Mouse (Mus musculus) telencephalon, adult 2 months (tissue): ENCODE data around the gene Nek5.
A peak's percentile ranks its signal among the peaks of the same experiment; 100 is the strongest.
"Not testable (repeated sequence)": the region's sequence is repeated elsewhere in the genome, so short reads cannot be mapped to it uniquely, and the experiment has no call there.

Experiments used
- DNase-seq: peaks from one replicate; pipeline ENCODE4 v3.0.0-alpha.2; 2011; ENCODE audit warnings: low read depth, low spot score

The Nek5 gene

GRCm38 (mm10) chr8:22124220-22125152 is at the start of gene Nek5:
Gene Nek5, minus strand, starts transcription at chr8:22125053.
- no peak for DNase-seq

DNA sequence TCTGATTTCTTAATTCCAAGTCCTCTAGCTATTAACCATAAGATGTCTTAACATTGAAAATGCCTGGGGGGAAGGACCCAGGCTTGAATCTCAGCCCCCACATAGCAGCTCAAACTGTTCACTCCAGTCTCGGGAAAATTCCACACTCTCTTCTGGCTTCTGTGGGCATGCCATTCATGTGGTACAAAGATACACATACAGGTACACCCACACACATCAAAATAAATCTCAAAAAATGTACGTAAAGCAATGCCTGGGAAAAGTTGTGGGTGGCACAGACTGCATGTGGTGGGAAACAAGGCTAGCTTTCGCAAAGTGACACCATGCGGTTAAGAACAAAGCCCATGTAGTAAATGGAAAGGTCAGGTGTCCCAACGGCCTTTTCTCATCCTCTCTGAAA is 44.3 kb upstream of the Nek5 start:
- DNase-seq: peak; percentile 41

DNA sequence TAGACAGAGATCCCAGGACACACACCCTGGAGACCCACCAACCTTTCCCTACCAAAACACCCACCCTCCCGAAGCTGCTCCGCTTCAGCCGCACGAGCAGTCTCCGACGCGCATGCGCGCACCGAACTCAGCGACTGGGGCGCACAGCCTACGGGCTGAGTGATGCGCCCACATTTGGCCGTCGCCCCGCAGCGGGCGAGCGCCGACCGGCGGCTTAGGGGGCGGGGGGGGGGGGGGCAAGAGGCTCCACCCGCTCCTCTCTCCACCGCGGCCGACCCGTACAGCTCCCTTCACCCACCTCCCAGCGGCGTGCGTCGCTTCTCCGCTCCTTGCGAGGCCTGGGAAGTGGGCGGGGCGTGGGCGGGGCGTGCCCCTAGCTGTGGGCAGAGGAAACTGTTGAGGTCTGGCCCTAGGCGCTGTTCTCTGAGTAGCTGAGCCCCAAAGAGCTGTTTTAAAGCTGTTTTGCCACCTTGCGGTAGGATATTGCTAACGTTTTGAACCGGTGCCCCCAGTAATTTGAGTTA is 41.3 kb upstream of the Nek5 start, which contains the start of gene Nek3:
Gene Nek3 (minus strand): TSS at position 356 of the 524 bp plus-strand sequence.
- DNase-seq: peak; percentile 76

GRCm38 (mm10) chr8:22165251-22166079 is 40.6 kb upstream of the Nek5 start:
- no peak for DNase-seq

- no peak for DNase-seq
These were observed 39.6 kb upstream of the Nek5 start for GRCm38 (mm10) chr8:22164431-22164830.

DNA sequence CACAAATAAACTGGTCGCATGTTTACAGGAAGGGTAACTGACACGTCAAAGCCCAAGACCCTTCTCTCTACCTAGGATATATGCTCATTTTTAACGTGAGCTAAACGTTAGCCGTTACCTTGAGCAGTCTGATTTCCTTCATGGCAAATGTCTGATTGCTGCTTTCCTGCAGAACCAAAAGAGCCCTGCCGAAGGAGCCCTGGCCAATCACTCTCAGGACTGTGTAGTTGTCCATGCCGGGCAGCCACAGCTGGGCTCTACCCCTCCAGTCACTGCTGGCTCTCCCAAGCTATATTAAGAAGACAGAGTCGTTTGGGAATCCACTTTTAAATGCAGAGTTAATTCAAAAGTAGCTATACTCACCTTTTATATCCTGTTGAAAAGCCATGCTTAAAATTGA is 37.4 kb upstream of the Nek5 start:
- no peak for DNase-seq

- no peak for DNase-seq
These were observed 25.5 kb upstream of the Nek5 start for GRCm38 (mm10) chr8:22150345-22150663.

GRCm38 (mm10) chr8:22149643-22150344 is 24.9 kb upstream of the Nek5 start:
- no peak for DNase-seq

- no peak for DNase-seq
These were observed 23.5 kb upstream of the Nek5 start for GRCm38 (mm10) chr8:22148367-22148740.

- no peak for DNase-seq
These were observed 23.0 kb upstream of the Nek5 start for GRCm38 (mm10) chr8:22147706-22148366.

DNA sequence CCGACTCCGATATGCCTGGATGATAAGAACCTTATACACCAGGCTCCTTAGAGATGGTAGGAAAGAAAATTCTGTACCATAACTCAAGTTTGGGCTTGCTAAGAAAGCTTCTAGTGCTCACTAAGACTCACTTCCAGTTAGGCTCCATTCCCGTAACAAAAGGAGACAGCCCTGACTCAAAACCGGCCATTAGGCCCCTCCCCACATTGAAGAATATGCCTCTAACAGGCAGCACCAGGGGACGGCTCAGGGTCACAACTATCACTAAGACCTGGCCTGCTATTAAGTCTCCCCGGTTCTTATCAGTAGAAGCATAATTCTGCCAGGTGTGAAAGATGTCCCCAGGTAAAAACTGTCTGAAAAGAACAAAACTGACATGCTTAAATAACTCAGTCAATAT is 21.0 kb upstream of the Nek5 start:
- DNase-seq: no peak

- DNase-seq: no peak
These were observed 19.1 kb upstream of the Nek5 start for GRCm38 (mm10) chr8:22143764-22144491.

DNA sequence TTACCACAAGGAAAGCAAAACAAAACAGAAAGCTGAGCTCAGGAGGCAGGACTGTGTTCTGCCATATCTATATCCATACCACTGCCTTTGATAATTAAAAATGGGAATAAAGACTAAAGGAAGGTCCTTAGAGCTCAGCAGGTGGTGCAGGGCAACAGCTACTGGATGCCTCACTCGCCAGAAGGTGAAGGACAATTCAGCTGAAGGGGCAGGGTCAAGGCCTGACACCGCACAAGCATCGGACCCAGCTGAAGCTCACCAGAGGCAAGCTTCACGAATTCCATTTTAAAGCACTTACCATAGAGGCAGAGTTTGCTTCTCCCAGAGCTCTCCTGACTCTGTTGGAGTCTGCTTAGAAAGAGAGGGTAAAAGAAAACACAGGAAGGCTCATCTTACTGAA is 17.7 kb upstream of the Nek5 start:
- no peak for DNase-seq

- no peak for DNase-seq
These were observed 17.1 kb upstream of the Nek5 start for GRCm38 (mm10) chr8:22141836-22142385.

- not testable (repeated sequence) for DNase-seq
These were observed 11.6 kb upstream of the Nek5 start for GRCm38 (mm10) chr8:22136462-22136861.

DNA sequence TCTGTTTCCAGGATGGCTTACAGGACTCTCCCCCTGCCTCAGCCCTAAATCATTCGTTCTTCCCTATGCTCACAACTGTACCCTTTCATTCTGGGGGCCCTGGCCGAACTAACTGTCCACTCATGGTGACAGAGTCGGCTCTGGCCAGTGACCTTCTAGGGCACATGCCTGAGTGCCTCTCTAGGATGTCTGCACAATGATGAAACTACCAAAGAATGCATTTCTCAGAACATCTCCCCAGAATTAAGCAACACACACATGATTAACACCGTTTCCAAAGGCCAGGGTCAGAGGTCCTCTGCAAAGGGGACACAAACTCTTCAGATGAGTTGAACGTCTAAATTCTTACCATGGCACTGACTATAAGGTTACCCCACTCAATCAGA is 9.9 kb upstream of the Nek5 start:
- no peak for DNase-seq

DNA sequence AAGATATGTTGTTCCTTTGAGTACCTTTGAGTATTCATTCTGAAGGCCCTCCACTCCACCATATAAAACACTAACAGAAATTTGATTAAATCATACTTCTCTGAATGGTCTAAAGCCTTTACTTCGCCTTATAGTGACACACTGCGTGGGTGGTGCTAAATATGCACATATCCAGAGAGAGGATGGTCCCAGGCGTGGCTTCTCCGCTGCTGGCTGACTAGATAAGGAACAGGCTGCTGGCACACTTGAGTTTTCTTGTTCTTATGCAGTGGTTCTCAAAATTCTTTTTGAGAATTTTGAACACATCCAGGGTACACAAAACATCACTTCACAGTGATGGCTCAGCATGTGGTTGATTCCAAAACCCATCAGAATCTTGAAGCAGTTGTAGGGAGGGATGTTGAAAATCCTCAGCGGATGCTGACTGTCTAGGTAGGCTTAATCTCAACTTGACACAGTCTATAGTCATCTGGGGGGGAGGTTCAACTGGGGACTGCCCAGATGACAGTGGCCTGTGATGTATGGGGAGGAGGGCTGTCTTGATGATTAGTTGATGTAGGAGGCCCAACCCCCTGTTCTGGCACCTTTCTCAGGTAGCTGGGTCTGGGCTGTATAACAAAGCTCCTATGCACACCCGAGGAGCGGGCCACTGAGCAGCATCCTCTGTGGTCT is 9.4 kb upstream of the Nek5 start:
- DNase-seq: no peak

DNA sequence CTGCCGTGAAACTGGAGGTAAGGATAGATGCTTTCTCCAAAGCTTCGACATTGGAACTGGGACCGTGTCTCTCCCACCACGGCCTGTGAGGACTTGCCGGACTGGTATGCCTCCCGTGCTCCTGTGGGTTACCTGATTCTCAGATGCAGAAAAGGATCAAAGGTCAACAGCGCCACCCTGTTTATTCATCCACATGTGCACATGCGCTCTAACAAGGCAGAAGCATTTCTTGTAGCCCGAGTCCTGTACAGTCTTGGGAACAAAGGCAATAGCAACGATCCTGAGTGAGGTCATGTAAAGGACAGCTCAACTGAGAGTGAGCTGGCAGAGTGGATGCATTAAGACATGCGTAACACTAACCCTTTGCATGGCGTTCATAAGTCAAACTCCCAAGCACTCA is 7.2 kb upstream of the Nek5 start:
- DNase-seq: no peak

- no peak for DNase-seq
These were observed 17.8 kb downstream of the Nek5 start for GRCm38 (mm10) chr8:22107020-22107419.

DNA sequence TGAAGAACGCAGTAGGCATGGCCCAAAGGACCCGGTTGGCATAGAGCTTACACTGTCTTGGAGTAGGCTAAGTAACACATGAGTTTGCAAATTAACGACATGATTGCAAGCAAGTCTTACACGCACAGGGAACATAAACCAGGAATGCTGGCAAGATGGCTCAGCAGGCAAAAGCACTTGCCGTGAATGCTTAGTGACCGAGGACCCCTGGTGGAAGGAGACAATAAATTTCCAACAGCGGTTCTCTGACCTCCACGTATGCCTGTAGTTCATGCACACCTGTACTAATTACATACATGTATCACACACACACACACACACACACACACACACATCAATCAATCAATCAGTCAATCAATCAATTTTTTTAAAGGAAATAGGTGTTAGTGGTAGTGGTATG is 33.3 kb downstream of the Nek5 start:
- no peak for DNase-seq
